Mouse (Mus musculus): ENCODE measurements around the gene Gm45716. TPM values are rescaled to one million over a fixed set of nuclear protein-coding genes. Genes with fewer than 3 reads are reported as not detected.

Gm45716 gene
- polyA plus RNA-seq, 1 experiment from 2014 or later: 9.8 TPM

GRCm38 (mm10) chr11:90240652-90241330, 53.3 kb downstream of the Gm45716 start:
- Histone ChIP-seq H3K4me3 (replicated peaks) (no peak overlapping the region), H3K9me3 (replicated peaks) (no peaks in the 10 kb centered on the region), H3K4me2 (no peak overlapping the region), H3K27me3 (no peaks in the 10 kb centered on the region), H3K4me1 (0 out of 2 replicates have a peak, but pooled peaks cover 6% of the 10 kb centered on the region), H3K9ac (no peak overlapping the region), H3K27ac (no peak overlapping the region), H3K36me3 (no peaks in the 10 kb centered on the region)
- ATAC-seq (replicated peaks; ENCODE audit: low FRiP score): no peak
- whole genome bisulfite sequencing: 27% methylated on average over 6 of the region's 6 CpGs

DNA sequence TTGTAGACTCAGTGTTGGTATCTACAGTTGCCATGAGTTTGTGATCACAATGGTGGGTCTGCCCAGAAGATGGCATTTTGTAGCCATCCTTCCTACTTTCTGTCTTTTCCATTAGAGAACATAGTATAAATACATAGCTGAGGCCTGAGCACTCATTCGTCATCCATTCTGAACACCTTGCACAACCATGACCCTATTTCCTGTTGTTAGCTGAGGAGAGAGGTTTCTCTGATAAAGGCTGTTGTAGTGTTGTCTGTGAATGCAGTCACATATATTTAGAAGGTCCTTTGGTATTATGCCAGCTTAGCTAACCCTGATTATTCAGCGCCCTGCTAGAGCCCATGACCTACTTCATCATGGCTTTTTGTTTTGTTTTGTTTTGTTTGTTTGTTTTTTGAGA, 54.4 kb downstream of the Gm45716 start:
- Histone ChIP-seq H3K4me3 (replicated peaks) (no peak overlapping the region), H3K9ac (no peak overlapping the region), H3K27me3 (no peaks in the 10 kb centered on the region), H3K4me2 (no peak overlapping the region), H3K36me3 (no peaks in the 10 kb centered on the region), H3K27ac (no peak overlapping the region), H3K9me3 (replicated peaks) (no peaks in the 10 kb centered on the region), H3K4me1 (0 out of 2 replicates have a peak, but pooled peaks cover 6% of the 10 kb centered on the region)
- no peak for ATAC-seq (replicated peaks; ENCODE audit: low FRiP score)
- 81% methylated on average over 2 of the region's 2 CpGs for WGBS

DNA sequence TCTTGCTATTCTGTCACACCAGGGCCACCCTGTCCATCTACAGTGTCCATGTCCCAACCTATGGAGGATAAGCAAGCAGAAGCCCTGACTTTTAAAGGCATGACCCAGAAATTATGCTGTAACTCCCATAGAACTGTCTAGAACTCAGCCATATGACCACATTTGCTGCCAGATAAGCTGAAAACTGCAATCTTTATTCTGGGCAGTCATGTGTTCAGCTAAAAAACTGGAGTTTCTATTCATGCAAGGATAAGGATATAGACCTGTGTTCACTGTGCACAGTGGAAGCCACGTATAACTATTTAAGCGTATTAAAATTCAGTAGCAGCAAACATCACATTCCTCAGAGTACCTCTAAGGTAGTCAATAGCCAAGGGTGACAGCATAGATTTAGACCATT, 55.8 kb downstream of the Gm45716 start:
- H3K9ac ChIP-seq: no peak overlapping the region
- H3K9me3 ChIP-seq (replicated peaks): no peaks in the 10 kb centered on the region
- H3K27me3 ChIP-seq: no peaks in the 10 kb centered on the region
- no peak overlapping the region for H3K4me3 ChIP-seq (replicated peaks)
- no peak overlapping the region for H3K27ac ChIP-seq
- no peaks in the 10 kb centered on the region for H3K36me3 ChIP-seq
- no peak overlapping the region for H3K4me2 ChIP-seq
- no peak for ATAC-seq (replicated peaks; ENCODE audit: low FRiP score)
- H3K4me1 ChIP-seq: 0 out of 2 replicates have a peak, but pooled peaks cover 6% of the 10 kb centered on the region
- 96% methylated on average over 2 of the region's 2 CpGs for WGBS

DNA sequence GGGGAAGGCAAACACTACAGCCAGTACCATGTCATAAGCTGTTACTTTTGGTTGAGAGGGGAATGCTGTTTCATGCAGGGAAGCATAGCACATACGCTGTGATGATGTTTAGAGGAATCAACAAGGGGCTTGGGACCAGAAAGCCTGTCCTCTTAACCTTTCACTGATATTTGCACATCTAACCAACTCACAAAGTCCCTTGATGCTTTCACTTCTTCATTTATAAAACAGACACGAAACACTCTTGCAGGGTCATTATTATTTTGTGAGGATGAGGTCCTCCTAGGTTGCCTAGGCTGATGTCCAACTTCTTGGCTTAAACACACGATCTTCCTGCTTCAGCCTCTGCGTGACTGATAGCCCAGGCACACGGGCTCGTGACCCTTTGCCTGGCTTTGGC, 58.1 kb downstream of the Gm45716 start:
- Histone ChIP-seq H3K4me1 (peaks cover 22% of the 10 kb centered on the region), H3K9ac (no peak overlapping the region), H3K27me3 (no peaks in the 10 kb centered on the region), H3K4me3 (replicated peaks) (no peak overlapping the region), H3K4me2 (no peak overlapping the region), H3K27ac (no peak overlapping the region), H3K9me3 (replicated peaks) (no peaks in the 10 kb centered on the region), H3K36me3 (no peaks in the 10 kb centered on the region)
- 84% methylated on average over 6 of the region's 6 CpGs for WGBS
- ATAC-seq (replicated peaks; ENCODE audit: low FRiP score): no peak

DNA sequence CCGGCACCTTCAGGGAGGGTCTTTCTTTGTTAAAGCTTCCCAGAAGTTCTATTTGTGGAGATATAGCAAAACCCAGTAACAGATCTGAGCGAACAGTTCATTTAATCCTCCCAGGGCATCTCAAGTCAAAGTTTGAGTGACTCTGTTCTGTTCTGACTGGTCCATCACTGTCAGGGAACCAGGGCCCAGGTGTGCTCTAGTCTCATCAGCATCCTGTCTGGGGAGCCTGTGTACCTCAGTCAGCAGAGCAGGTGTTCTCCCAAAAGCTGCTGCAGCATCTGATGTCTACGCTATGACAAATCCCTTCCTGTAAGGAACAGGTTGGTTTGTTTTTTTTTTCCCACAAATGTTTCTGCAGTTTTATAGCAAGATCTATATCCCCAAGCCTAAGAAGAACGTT, 59.2 kb downstream of the Gm45716 start:
- no peaks in the 10 kb centered on the region for H3K36me3 ChIP-seq
- no peak overlapping the region for H3K4me2 ChIP-seq
- no peak overlapping the region for H3K9ac ChIP-seq
- no peak for ATAC-seq (replicated peaks; ENCODE audit: low FRiP score)
- H3K4me3 ChIP-seq (replicated peaks): no peak overlapping the region
- no peaks in the 10 kb centered on the region for H3K9me3 ChIP-seq (replicated peaks)
- 85% methylated on average over 4 of the region's 4 CpGs for WGBS
- no peak overlapping the region for H3K27ac ChIP-seq
- peaks cover 22% of the 10 kb centered on the region for H3K4me1 ChIP-seq
- no peaks in the 10 kb centered on the region for H3K27me3 ChIP-seq

GRCm38 (mm10) chr11:90247793-90248192, 60.3 kb downstream of the Gm45716 start:
- Histone ChIP-seq H3K9me3 (replicated peaks) (no peaks in the 10 kb centered on the region), H3K27ac (no peak overlapping the region), H3K4me2 (no peak overlapping the region), H3K4me3 (replicated peaks) (no peak overlapping the region), H3K27me3 (no peaks in the 10 kb centered on the region), H3K9ac (no peak overlapping the region), H3K4me1 (peaks cover 32% of the 10 kb centered on the region), H3K36me3 (no peaks in the 10 kb centered on the region)
- 62% methylated on average over 4 of the region's 4 CpGs for WGBS
- ATAC-seq (replicated peaks; ENCODE audit: low FRiP score): no peak

DNA sequence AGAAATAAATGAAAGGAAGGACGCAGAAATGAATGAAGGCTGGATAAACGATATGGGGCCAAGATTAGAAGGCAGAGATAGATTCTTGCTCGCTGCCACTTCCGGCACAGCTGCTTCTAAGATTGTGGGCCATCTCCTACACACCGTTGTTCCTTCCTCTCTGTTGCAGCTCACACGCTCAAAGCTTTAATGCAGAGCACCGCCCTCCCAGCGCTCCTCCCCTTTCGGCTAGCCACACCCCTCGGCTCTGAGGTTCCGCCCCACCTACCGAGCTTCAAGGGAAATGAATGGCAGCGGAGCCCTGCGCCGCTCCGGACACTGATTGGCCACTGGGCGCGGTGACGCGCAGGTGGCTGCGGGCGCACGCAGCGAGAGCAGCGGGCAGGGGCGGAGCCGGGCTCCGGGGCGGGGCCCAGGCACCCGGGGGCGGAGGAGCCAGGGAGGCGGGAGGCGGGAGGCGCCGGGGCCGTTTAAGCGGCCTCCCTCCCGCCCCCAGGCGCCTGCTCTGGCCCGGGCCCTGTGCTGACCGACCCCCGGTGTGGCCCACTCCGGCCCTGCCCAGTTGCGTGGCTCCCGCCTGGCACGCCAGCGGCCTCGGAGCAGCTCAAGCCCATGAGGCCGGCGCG, 61.7 kb downstream of the Gm45716 start, which contains the start of gene Mmd:
Gene Mmd, plus strand, starts transcription at position 432 of the 626 bp plus-strand sequence.
- peak within 1 kb of the TSS; percentile 96 for H3K9ac ChIP-seq
- ATAC-seq (replicated peaks; ENCODE audit: low FRiP score): peak; percentile 100

GRCm38 (mm10) chr11:90249701-90250141, 62.2 kb downstream of the Gm45716 start:
- Histone ChIP-seq H3K4me2 (peak overlapping the region; percentile 87), H3K9me3 (replicated peaks) (no peaks in the 10 kb centered on the region), H3K27me3 (no peaks in the 10 kb centered on the region), H3K4me1 (peaks cover 34% of the 10 kb centered on the region), H3K4me3 (replicated peaks) (peak overlapping the region; percentile 94), H3K27ac (peak overlapping the region; percentile 87), H3K36me3 (no peaks in the 10 kb centered on the region), H3K9ac (peak overlapping the region; percentile 96)
- under 1% methylated on average over 22 of the region's 22 CpGs for WGBS
- peak; percentile 44 for ATAC-seq (replicated peaks; ENCODE audit: low FRiP score)

More for the DNA sequence above, 61.7 kb downstream of the Gm45716 start, which contains the start of gene Mmd:
- Histone ChIP-seq H3K4me1 (peaks cover 34% of the 10 kb centered on the region), H3K9me3 (replicated peaks) (no peaks in the 10 kb centered on the region), H3K4me2 (peak within 1 kb of the TSS; percentile 87), H3K27ac (peak within 1 kb of the TSS; percentile 87), H3K27me3 (no peaks in the 10 kb centered on the region), H3K36me3 (no peaks in the 10 kb centered on the region), H3K4me3 (replicated peaks) (peak within 1 kb of the TSS; percentile 94)
- under 1% methylated on average over 37 of the region's 51 CpGs for WGBS

GRCm38 (mm10) chr11:90250189-90250588, 62.7 kb downstream of the Gm45716 start:
- peak overlapping the region; percentile 87 for H3K27ac ChIP-seq
- WGBS: 2% methylated on average over 9 of the region's 9 CpGs
- ATAC-seq (replicated peaks; ENCODE audit: low FRiP score): no peak

DNA sequence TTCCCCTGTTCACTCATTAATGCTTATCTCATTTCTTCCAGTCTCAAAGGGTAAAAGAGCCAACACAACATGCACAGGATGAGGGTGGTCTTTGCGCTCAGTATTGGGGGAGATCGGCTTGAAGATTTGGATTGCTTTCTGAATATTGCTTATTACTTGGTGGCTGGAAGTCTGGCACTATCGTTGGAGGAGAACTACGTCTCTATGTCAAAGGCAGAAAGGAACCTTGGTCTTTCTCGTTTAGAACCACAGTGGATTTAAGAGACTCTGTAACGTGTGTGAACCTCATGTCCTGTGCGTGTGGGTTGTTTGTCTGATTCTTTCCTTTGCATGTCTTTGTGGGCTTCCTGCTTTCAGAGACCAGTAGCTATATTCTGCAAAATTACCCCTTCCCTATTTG, 63.2 kb downstream of the Gm45716 start:
- H3K36me3 ChIP-seq: no peaks in the 10 kb centered on the region

More at GRCm38 (mm10) chr11:90250189-90250588, 62.7 kb downstream of the Gm45716 start:
- H3K4me3 ChIP-seq (replicated peaks): peak overlapping the region; percentile 94
- H3K9ac ChIP-seq: peak overlapping the region; percentile 96
- peaks cover 36% of the 10 kb centered on the region for H3K4me1 ChIP-seq
- H3K27me3 ChIP-seq: no peaks in the 10 kb centered on the region
- peak overlapping the region; percentile 87 for H3K4me2 ChIP-seq
- no peaks in the 10 kb centered on the region for H3K36me3 ChIP-seq
- H3K9me3 ChIP-seq (replicated peaks): no peaks in the 10 kb centered on the region

GRCm38 (mm10) chr11:90251923-90252322, 64.4 kb downstream of the Gm45716 start:
- H3K4me2 ChIP-seq: 0 out of 2 replicates have a peak overlapping the region, but pooled peaks have one; percentile 3
- WGBS: 33% methylated on average over 2 of the region's 2 CpGs
- H3K9ac ChIP-seq: no peak overlapping the region
- H3K4me3 ChIP-seq (replicated peaks): no peak overlapping the region
- no peaks in the 10 kb centered on the region for H3K9me3 ChIP-seq (replicated peaks)
- no peak overlapping the region for H3K27ac ChIP-seq
- no peaks in the 10 kb centered on the region for H3K27me3 ChIP-seq
- peaks cover 39% of the 10 kb centered on the region for H3K4me1 ChIP-seq
- H3K36me3 ChIP-seq: no peaks in the 10 kb centered on the region
- no peak for ATAC-seq (replicated peaks; ENCODE audit: low FRiP score)

More for the DNA sequence above, 63.2 kb downstream of the Gm45716 start:
- no peaks in the 10 kb centered on the region for H3K9me3 ChIP-seq (replicated peaks)
- peak overlapping the region; percentile 94 for H3K4me3 ChIP-seq (replicated peaks)
- peak overlapping the region; percentile 87 for H3K4me2 ChIP-seq
- no peak overlapping the region for H3K9ac ChIP-seq
- no peaks in the 10 kb centered on the region for H3K27me3 ChIP-seq
- 60% methylated on average over 7 of the region's 7 CpGs for WGBS
- no peak overlapping the region for H3K27ac ChIP-seq
- peaks cover 37% of the 10 kb centered on the region for H3K4me1 ChIP-seq
- no peak for ATAC-seq (replicated peaks; ENCODE audit: low FRiP score)

- H3K4me3 ChIP-seq (replicated peaks): no peak overlapping the region
- WGBS: 70% methylated on average over 8 of the region's 8 CpGs
- no peak overlapping the region for H3K4me2 ChIP-seq
- H3K9ac ChIP-seq: no peak overlapping the region
- H3K4me1 ChIP-seq: peaks cover 41% of the 10 kb centered on the region
- ATAC-seq (replicated peaks; ENCODE audit: low FRiP score): no peak
- H3K9me3 ChIP-seq (replicated peaks): no peaks in the 10 kb centered on the region
- H3K27ac ChIP-seq: no peak overlapping the region
- no peaks in the 10 kb centered on the region for H3K27me3 ChIP-seq
- peaks cover 1% of the 10 kb centered on the region; the same call in 1 of the 2 replicates for H3K36me3 ChIP-seq
Measured at GRCm38 (mm10) chr11:90252366-90252765, 64.9 kb downstream of the Gm45716 start.
